Mouse (Mus musculus) cortical plate, adult 2 months (tissue): ENCODE results near the gene Rnf225.

Experiments used
- CTCF ChIP-seq: fragments of 200-500 bp; IDR thresholded peaks from 2 replicates; pipeline ENCODE4 v1.5.1; 2011; ENCODE audit warnings: mild to moderate bottlenecking, control low read depth, low read length; ENCODE audit not compliant: insufficient read depth; ENCODE audit errors: extremely low read depth
- POLR2A ChIP-seq: fragments of 200-500 bp; IDR thresholded peaks from 2 replicates; pipeline ENCODE4 v1.6.1; 2011; ENCODE audit warnings: mild to moderate bottlenecking, low read length, control low read depth; ENCODE audit not compliant: insufficient read depth; ENCODE audit errors: extremely low read depth

GRCm38 (mm10) chr7:12970906-12971305 is 43.7 kb downstream of the Rnf225 start:
- no peak for TF ChIP-seq CTCF
- no peak for TF ChIP-seq POLR2A
